Mouse (Mus musculus) CH12.LX (cell line): ENCODE measurements around the gene Eif4h. TPM values are rescaled to one million over a fixed set of nuclear protein-coding genes. Genes with fewer than 3 reads are reported as not detected.

Source experiments
- DNase-seq: peaks from one replicate; pipeline ENCODE4 v3.0.0-alpha.2; 2013; ENCODE audit errors: extremely low read depth
- H3K27ac ChIP-seq: 2 replicates; pipeline ENCODE4 v1.5.1; 2012; ENCODE audit warnings: low read depth, mild to moderate bottlenecking, control low read depth, moderate library complexity; ENCODE audit not compliant: insufficient read depth
- H3K27me3 ChIP-seq: replicated peaks from 2 replicates; pipeline ENCODE3; 2012; ENCODE audit warnings: inconsistent platforms
- H3K36me3 ChIP-seq, 2 experiments: replicated peaks in 1 of 2; 2 replicates each; pipeline versions ENCODE3 to v1.6.1; 2012; ENCODE audit warnings: inconsistent platforms in 1 of 2, low read length in 1 of 2, mild to moderate bottlenecking in 1 of 2, mixed read lengths in 1 of 2, moderate library complexity in 1 of 2; ENCODE audit not compliant: control insufficient read depth in 1 of 2, insufficient read depth in 1 of 2
- H3K4me1 ChIP-seq, 2 experiments: 2 replicates each; pipeline ENCODE4 v1.6.1; 2012; ENCODE audit warnings: inconsistent platforms in 1 of 2, moderate library complexity in 1 of 2; ENCODE audit not compliant: insufficient read depth in 2 of 2, control insufficient read depth in 1 of 2
- H3K4me2 ChIP-seq: 2 replicates; pipeline ENCODE4 v1.6.1; 2012; ENCODE audit warnings: low read depth, mild to moderate bottlenecking, control low read depth; ENCODE audit not compliant: poor library complexity, insufficient read depth, severe bottlenecking
- H3K4me3 ChIP-seq, 3 experiments: fragments of 150-350 bp in 1 of 3; sonication (generic) in 1 of 3; replicated peaks in 1 of 3; 2 replicates each; pipeline versions ENCODE3 to v1.5.1; 2011 to 2012; ENCODE audit warnings: low read depth in 2 of 3, low read length in 2 of 3, mild to moderate bottlenecking in 2 of 3, moderate library complexity in 2 of 3, control low read depth in 1 of 3, improper control_type of control experiment in 1 of 3, inconsistent platforms in 1 of 3, mixed read lengths in 1 of 3; ENCODE audit not compliant: poor library complexity in 1 of 3
- H3K79me2 ChIP-seq: replicated peaks from 2 replicates; pipeline ENCODE4 v1.6.1; 2012; ENCODE audit warnings: mild to moderate bottlenecking, moderate library complexity; ENCODE audit not compliant: control insufficient read depth, poor library complexity, insufficient read depth, severe bottlenecking; ENCODE audit errors: extremely low read depth
- H3K9ac ChIP-seq: 2 replicates; pipeline ENCODE4 v1.6.1; 2012; ENCODE audit warnings: low read depth, mild to moderate bottlenecking, control low read depth, moderate library complexity; ENCODE audit not compliant: insufficient read depth
- H3K9me3 ChIP-seq: replicated peaks from 2 replicates; pipeline ENCODE3; 2012; ENCODE audit warnings: low read length, inconsistent platforms, mixed read lengths
- BHLHE40 ChIP-seq: IDR thresholded peaks from 2 replicates; pipeline ENCODE4 v1.6.1; 2011; ENCODE audit warnings: mild to moderate bottlenecking, low read depth, low read length, improper control_type of control experiment
- CHD1 ChIP-seq: IDR thresholded peaks from 2 replicates; pipeline ENCODE4 v1.6.1; 2012; ENCODE audit warnings: low read depth, low read length, improper control_type of control experiment, inconsistent platforms
- ELF1 ChIP-seq: IDR thresholded peaks from 2 replicates; pipeline ENCODE4 v1.6.1; 2014; ENCODE audit warnings: low read depth, mild to moderate bottlenecking, inconsistent platforms, low read length, improper control_type of control experiment
- EP300 ChIP-seq: IDR thresholded peaks from 2 replicates; pipeline ENCODE4 v1.6.1; 2011; ENCODE audit warnings: low read length, improper control_type of control experiment
- GABPA ChIP-seq: IDR thresholded peaks from 2 replicates; pipeline ENCODE4 v1.6.1; 2012; ENCODE audit warnings: low read depth, low read length, improper control_type of control experiment, inconsistent platforms; ENCODE audit not compliant: insufficient replicate concordance
- HCFC1 ChIP-seq: IDR thresholded peaks from 2 replicates; pipeline ENCODE4 v1.6.1; 2012; ENCODE audit warnings: low read depth, mild to moderate bottlenecking, inconsistent platforms, low read length, improper control_type of control experiment
- JUN ChIP-seq: IDR thresholded peaks from 2 replicates; pipeline ENCODE4 v1.6.1; 2011; ENCODE audit warnings: low read depth, mild to moderate bottlenecking, low read length, improper control_type of control experiment, moderate library complexity; ENCODE audit not compliant: insufficient read depth
- MAFK ChIP-seq: IDR thresholded peaks from 2 replicates; pipeline ENCODE4 v1.6.1; 2011; ENCODE audit warnings: low read length, improper control_type of control experiment; ENCODE audit not compliant: insufficient replicate concordance
- MAZ ChIP-seq: IDR thresholded peaks from 2 replicates; pipeline ENCODE4 v1.6.1; 2012; ENCODE audit warnings: low read depth, mild to moderate bottlenecking, inconsistent platforms, low read length, improper control_type of control experiment, moderate library complexity
- MXI1 ChIP-seq: IDR thresholded peaks from 2 replicates; pipeline ENCODE4 v1.6.1; 2011; ENCODE audit warnings: mild to moderate bottlenecking, low read depth, low read length, improper control_type of control experiment
- MYC ChIP-seq: IDR thresholded peaks from 2 replicates; pipeline ENCODE4 v1.6.1; 2011; ENCODE audit warnings: low read depth, mild to moderate bottlenecking, improper control_type of control experiment, low read length
- POLR2A ChIP-seq: IDR thresholded peaks from 2 replicates; pipeline ENCODE4 v1.6.1; 2011; ENCODE audit warnings: low read depth, mild to moderate bottlenecking, improper control_type of control experiment, low read length
- RAD21 ChIP-seq: IDR thresholded peaks from 2 replicates; pipeline ENCODE4 v1.6.1; 2011; ENCODE audit warnings: low read depth, mild to moderate bottlenecking, low read length, improper control_type of control experiment, moderate library complexity
- RCOR1 ChIP-seq: conservative IDR thresholded peaks from 2 replicates; pipeline ENCODE4 v1.6.1; 2012; ENCODE audit warnings: low read depth, mild to moderate bottlenecking, inconsistent platforms, low read length, improper control_type of control experiment
- SIN3A ChIP-seq: IDR thresholded peaks from 2 replicates; pipeline ENCODE4 v1.6.1; 2012; ENCODE audit warnings: low read length, improper control_type of control experiment, inconsistent platforms
- SMC3 ChIP-seq: IDR thresholded peaks from 2 replicates; pipeline ENCODE4 v1.6.1; 2011; ENCODE audit warnings: low read depth, low read length, improper control_type of control experiment
- TBP ChIP-seq: conservative IDR thresholded peaks from 2 replicates; pipeline ENCODE4 v1.6.1; 2011; ENCODE audit warnings: low read depth, low read length, improper control_type of control experiment
- TCF12 ChIP-seq: IDR thresholded peaks from 2 replicates; pipeline ENCODE4 v1.6.1; 2014; ENCODE audit warnings: low read depth, mild to moderate bottlenecking, inconsistent platforms, low read length, improper control_type of control experiment
- UBTF ChIP-seq: IDR thresholded peaks from 2 replicates; pipeline ENCODE4 v1.6.1; 2012; ENCODE audit warnings: low read depth, mild to moderate bottlenecking, inconsistent platforms, low read length, improper control_type of control experiment, moderate library complexity
- USF1 ChIP-seq: IDR thresholded peaks from 2 replicates; pipeline ENCODE4 v1.6.1; 2014; ENCODE audit warnings: low read depth, mild to moderate bottlenecking, inconsistent platforms, low read length, improper control_type of control experiment
- ZMIZ1 ChIP-seq: IDR thresholded peaks from 2 replicates; pipeline ENCODE4 v1.6.1; 2012; ENCODE audit warnings: low read depth, mild to moderate bottlenecking, inconsistent platforms, low read length, improper control_type of control experiment
- dilution Hi-C: fragments of 300-500 bp; cut with MboI; formaldehyde crosslinking; loops from 2 replicates; pipeline ENCODE4 v1.14.3; 2020; ENCODE audit warnings: low sequenced_read_pairs; ENCODE audit not compliant: extremely low pct_unique_long_range_greater_than_20kb, extremely low pct_ligation_motif_present
- in situ Hi-C: fragments of 300-500 bp; cut with MboI; formaldehyde crosslinking; loops from 3 replicates; pipeline ENCODE4 v1.14.3; 2019; ENCODE audit warnings: low sequenced_read_pairs, low pct_ligation_motif_present, low pct_unique_long_range_greater_than_20kb, mixed read lengths
- polyA plus RNA-seq: library from polyadenylated mRNA; unstranded; fragments of >175 nt; gene quantifications from 2 replicates; pipeline ENCODE4 v1.2.1, GENCODE M21; 2012; ENCODE audit warnings: low read depth; ENCODE audit not compliant: insufficient read length
- total RNA-seq, 2 experiments: library from RNA; depleted of rRNA; stranded (reverse); fragments of 300-350 nt in 1 of 2; fragments of >200 nt in 1 of 2; gene quantifications; 2 replicates each; pipeline ENCODE4 v1.2.3; 2012 to 2014

The Eif4h gene
- total and polyA plus RNA-seq, 3 experiments: 391 to 470 (median 408) TPM

GRCm38 (mm10) chr5:134609916-134610643 is 29.2 kb downstream of the Eif4h start:
- Histone ChIP-seq H3K27me3 (no peaks in the 10 kb centered on the region), H3K79me2 (peaks cover 34% of the 10 kb centered on the region), H3K4me1 (peaks cover 15 to 56% of the 10 kb centered on the region in 2 experiments), H3K36me3 (peaks cover 34 to 54% of the 10 kb centered on the region in 2 experiments), H3K4me3 (no peak overlapping the region), H3K27ac (no peak overlapping the region), H3K4me2 (no peak overlapping the region), H3K9me3 (no peaks in the 10 kb centered on the region), H3K9ac (no peak overlapping the region)
- in situ Hi-C loops (loop anchor here (25.0 kb wide), 1 partner anchor 248 kb away; no protein-coding TSS in a partner anchor), dilution Hi-C loops (no loop called here)
- TF ChIP-seq GABPA (no peak), ZMIZ1 (no peak), TCF12 (no peak), CHD1 (no peak), HCFC1 (no peak), BHLHE40 (no peak), TBP (no peak), SMC3 (no peak), JUN (no peak), USF1 (no peak), MYC (no peak), SIN3A (no peak), UBTF (no peak), RAD21 (no peak), EP300 (no peak), RCOR1 (no peak), MAZ (no peak), MXI1 (no peak), ELF1 (no peak), POLR2A (no peak)
- DNase-seq: no peak

- DNase-seq: peak; percentile 28
- peaks cover 60 to 82% of the 10 kb centered on the region in 2 experiments for H3K36me3 ChIP-seq
- dilution Hi-C loops: no loop called here
- no peak overlapping the region for H3K9ac ChIP-seq
- no peak overlapping the region for H3K4me3 ChIP-seq
- no peaks in the 10 kb centered on the region for H3K27me3 ChIP-seq
- H3K4me1 ChIP-seq: peaks cover 13 to 49% of the 10 kb centered on the region in 2 experiments
- H3K27ac ChIP-seq: no peak overlapping the region
- H3K4me2 ChIP-seq: no peak overlapping the region
- no peaks in the 10 kb centered on the region for H3K9me3 ChIP-seq
- H3K79me2 ChIP-seq: peaks cover 26% of the 10 kb centered on the region
- in situ Hi-C loops: loop anchor here (25.0 kb wide), 1 partner anchor 245 kb away; no protein-coding TSS in a partner anchor
- TF ChIP-seq BHLHE40 (peak; percentile 84), MAFK (no peak)
Measured at GRCm38 (mm10) chr5:134607121-134607520, 32.2 kb downstream of the Eif4h start.
